Mouse (Mus musculus): ENCODE results near the gene Efemp2.
A peak's percentile ranks its signal among the peaks of the same experiment; 100 is the strongest.

The Efemp2 gene

GRCm38 (mm10) chr19:5496052-5496370, 22.3 kb downstream of the Efemp2 start:
- DNase-seq (ENCODE audit: low read depth, low spot score): peak; percentile 54

GRCm38 (mm10) chr19:5500330-5500875, 26.6 kb downstream of the Efemp2 start:
- no peak for DNase-seq (ENCODE audit: low read depth, low spot score)

- DNase-seq (ENCODE audit: low read depth, low spot score): no peak
Measured at GRCm38 (mm10) chr19:5503687-5504086, 29.9 kb downstream of the Efemp2 start, which contains the start of gene 1700020D05Rik. TSS of gene 1700020D05Rik (minus strand) at chr19:5503787.

GRCm38 (mm10) chr19:5510031-5511026, 36.6 kb downstream of the Efemp2 start, which contains the start of gene Snx32:
TSS of gene Snx32 (minus strand) at chr19:5510538.
- DNase-seq (ENCODE audit: low read depth, low spot score): peak; percentile 99

- DNase-seq (ENCODE audit: low read depth, low spot score): no peak
Measured at GRCm38 (mm10) chr19:5511074-5511632, 37.4 kb downstream of the Efemp2 start.

GRCm38 (mm10) chr19:5512091-5513004, 38.6 kb downstream of the Efemp2 start:
- no peak for DNase-seq (ENCODE audit: low read depth, low spot score)

- DNase-seq (ENCODE audit: low read depth, low spot score): no peak
Measured at GRCm38 (mm10) chr19:5513005-5513349, 39.2 kb downstream of the Efemp2 start.

GRCm38 (mm10) chr19:5515840-5516777, 42.4 kb downstream of the Efemp2 start:
- peak; percentile 62 for DNase-seq (ENCODE audit: low read depth, low spot score)

- peak; percentile 49 for DNase-seq (ENCODE audit: low read depth, low spot score)
Measured at GRCm38 (mm10) chr19:5516906-5517505, 43.3 kb downstream of the Efemp2 start.

- no peak for DNase-seq (ENCODE audit: low read depth, low spot score)
Measured at GRCm38 (mm10) chr19:5518721-5519120, 45.0 kb downstream of the Efemp2 start.

GRCm38 (mm10) chr19:5525204-5525603, 51.5 kb downstream of the Efemp2 start:
- no peak for DNase-seq (ENCODE audit: low read depth, low spot score)

GRCm38 (mm10) chr19:5529325-5530137, 55.8 kb downstream of the Efemp2 start:
- DNase-seq (ENCODE audit: low read depth, low spot score): peak; percentile 94

GRCm38 (mm10) chr19:5530138-5530524, 56.4 kb downstream of the Efemp2 start:
- DNase-seq (ENCODE audit: low read depth, low spot score): no peak
